Mouse (Mus musculus) limb, embryonic 15.5 days (tissue): ENCODE results near the gene Gm28729. TPM values are rescaled to one million over a fixed set of nuclear protein-coding genes. Genes with fewer than 3 reads are reported as not detected.
"Not testable (repeated sequence)": the region's sequence is repeated elsewhere in the genome, so short reads cannot be mapped to it uniquely, and the experiment has no call there.

ENCODE experiments used
- ATAC-seq: fragments of 200-750 bp; cut with Nextera tagmentation; 2 replicates; pipeline ENCODE4 v1.8.0; 2017; ENCODE audit warnings: low read depth, moderate TSS enrichment; ENCODE audit not compliant: insufficient number of reproducible peaks, low FRiP score, low TSS enrichment
- H3K27ac ChIP-seq: fragments of 300-500 bp; sonication (generic); 2 replicates; pipeline ENCODE4 v1.5.1; 2015; ENCODE audit warnings: moderate library complexity, mild to moderate bottlenecking, inconsistent platforms
- H3K27me3 ChIP-seq: fragments of 300-500 bp; sonication (generic); 2 replicates; pipeline ENCODE4 v1.6.1; 2015; ENCODE audit warnings: inconsistent platforms
- H3K36me3 ChIP-seq: fragments of 300-500 bp; sonication (generic); 2 replicates; pipeline ENCODE4 v1.6.1; 2015; ENCODE audit warnings: inconsistent platforms
- H3K4me1 ChIP-seq: fragments of 300-500 bp; sonication (generic); 2 replicates; pipeline ENCODE4 v1.6.1; 2015; ENCODE audit warnings: inconsistent platforms
- H3K4me2 ChIP-seq: fragments of 300-500 bp; sonication (generic); 2 replicates; pipeline ENCODE4 v1.6.1; 2015; ENCODE audit warnings: mild to moderate bottlenecking, inconsistent platforms
- H3K4me3 ChIP-seq: fragments of 300-500 bp; sonication (generic); 2 replicates; pipeline ENCODE4 v1.5.1; 2015; ENCODE audit warnings: mild to moderate bottlenecking, inconsistent platforms
- H3K9ac ChIP-seq: fragments of 300-500 bp; sonication (generic); 2 replicates; pipeline ENCODE4 v1.6.1; 2015; ENCODE audit warnings: inconsistent platforms
- H3K9me3 ChIP-seq: fragments of 300-500 bp; sonication (generic); 2 replicates; pipeline ENCODE4 v1.6.1; 2016; ENCODE audit warnings: inconsistent platforms
- WGBS: fragments of 180-500 bp; shearing (Covaris S2); methylation state at CpG from one replicate; pipeline ENCODE4 v1.1.7; 2015; 5-methylcytosine and 5-hydroxymethylcytosine counted together
- polyA plus RNA-seq: library from polyadenylated mRNA; unstranded; fragments of >200 nt; fragmentation: Nextera tagmentation; extraction: Ambion mirVana; gene quantifications from 2 replicates; pipeline ENCODE4 v1.2.1, GENCODE M21; 2015

Gm28729 gene
- polyA plus RNA-seq, 1 experiment from 2014 or later: 0.14 TPM

GRCm38 (mm10) chr9:96516806-96517205, 8.3 kb downstream of the Gm28729 start:
- Histone ChIP-seq H3K9ac (no peak overlapping the region), H3K9me3 (no peaks in the 10 kb centered on the region), H3K4me1 (no peaks in the 10 kb centered on the region), H3K4me2 (no peak overlapping the region), H3K27me3 (no peaks in the 10 kb centered on the region), H3K27ac (no peak overlapping the region), H3K36me3 (no peaks in the 10 kb centered on the region), H3K4me3 (no peak overlapping the region)
- ATAC-seq: no peak
- WGBS: 65% methylated on average over 3 of the region's 3 CpGs

GRCm38 (mm10) chr9:96515737-96516136, 9.3 kb downstream of the Gm28729 start:
- no peak overlapping the region for H3K4me3 ChIP-seq
- 88% methylated on average over 5 of the region's 5 CpGs for WGBS
- H3K36me3 ChIP-seq: no peaks in the 10 kb centered on the region
- no peaks in the 10 kb centered on the region for H3K9me3 ChIP-seq
- no peaks in the 10 kb centered on the region for H3K27me3 ChIP-seq
- H3K4me1 ChIP-seq: no peaks in the 10 kb centered on the region
- H3K4me2 ChIP-seq: no peak overlapping the region
- ATAC-seq: no peak
- no peak overlapping the region for H3K9ac ChIP-seq
- no peak overlapping the region for H3K27ac ChIP-seq

GRCm38 (mm10) chr9:96514278-96514677, 10.8 kb downstream of the Gm28729 start:
- H3K36me3 ChIP-seq: no peaks in the 10 kb centered on the region
- no peaks in the 10 kb centered on the region for H3K9me3 ChIP-seq

GRCm38 (mm10) chr9:96506011-96506498, 19.0 kb downstream of the Gm28729 start:
- Histone ChIP-seq H3K4me2 (peak overlapping the region; percentile 5; the same call in 1 of the 2 replicates), H3K27ac (peak overlapping the region; percentile 63), H3K4me1 (peaks cover 14% of the 10 kb centered on the region), H3K36me3 (no peaks in the 10 kb centered on the region), H3K27me3 (no peaks in the 10 kb centered on the region), H3K9ac (no peak overlapping the region), H3K4me3 (no peak overlapping the region), H3K9me3 (no peaks in the 10 kb centered on the region)
- ATAC-seq: peak; percentile 66; the same call in 1 of the 2 replicates
- WGBS: 24% methylated on average over 10 of the region's 10 CpGs

More at GRCm38 (mm10) chr9:96514278-96514677, 10.8 kb downstream of the Gm28729 start:
- no peaks in the 10 kb centered on the region for H3K27me3 ChIP-seq
- H3K4me1 ChIP-seq: no peaks in the 10 kb centered on the region
- 79% methylated on average over 5 of the region's 5 CpGs for WGBS
- H3K27ac ChIP-seq: no peak overlapping the region
- H3K9ac ChIP-seq: no peak overlapping the region
- no peak for ATAC-seq
- no peak overlapping the region for H3K4me3 ChIP-seq
- H3K4me2 ChIP-seq: no peak overlapping the region

- Histone ChIP-seq H3K27ac (0 out of 2 replicates have a peak overlapping the region, but pooled peaks have one; percentile 33), H3K4me1 (peaks cover 15% of the 10 kb centered on the region), H3K36me3 (no peaks in the 10 kb centered on the region), H3K9ac (no peak overlapping the region), H3K27me3 (no peaks in the 10 kb centered on the region), H3K4me3 (no peak overlapping the region), H3K4me2 (no peak overlapping the region), H3K9me3 (no peaks in the 10 kb centered on the region)
- 82% methylated on average over 4 of the region's 4 CpGs for WGBS
- no peak for ATAC-seq
Measured at GRCm38 (mm10) chr9:96505156-96505555, 19.9 kb downstream of the Gm28729 start.

GRCm38 (mm10) chr9:96504116-96504895, 20.8 kb downstream of the Gm28729 start:
- Histone ChIP-seq H3K4me3 (no peak overlapping the region), H3K36me3 (no peaks in the 10 kb centered on the region), H3K9me3 (no peaks in the 10 kb centered on the region), H3K27me3 (no peaks in the 10 kb centered on the region), H3K4me1 (peaks cover 15% of the 10 kb centered on the region), H3K27ac (no peak overlapping the region), H3K9ac (no peak overlapping the region), H3K4me2 (no peak overlapping the region)
- ATAC-seq: no peak
- 62% methylated on average over 17 of the region's 17 CpGs for WGBS

- no peaks in the 10 kb centered on the region for H3K9me3 ChIP-seq
- WGBS: 75% methylated on average over 6 of the region's 6 CpGs
- H3K27me3 ChIP-seq: no peaks in the 10 kb centered on the region
- H3K36me3 ChIP-seq: no peaks in the 10 kb centered on the region
- H3K9ac ChIP-seq: no peak overlapping the region
- no peak for ATAC-seq
- H3K4me2 ChIP-seq: no peak overlapping the region
- no peak overlapping the region for H3K27ac ChIP-seq
- H3K4me3 ChIP-seq: no peak overlapping the region
- H3K4me1 ChIP-seq: peaks cover 15% of the 10 kb centered on the region
Measured at GRCm38 (mm10) chr9:96502856-96503610, 22.0 kb downstream of the Gm28729 start.

GRCm38 (mm10) chr9:96501217-96501616, 23.8 kb downstream of the Gm28729 start:
- Histone ChIP-seq H3K27me3 (no peaks in the 10 kb centered on the region), H3K9ac (no peak overlapping the region), H3K4me2 (no peak overlapping the region), H3K9me3 (no peaks in the 10 kb centered on the region), H3K27ac (no peak overlapping the region), H3K4me1 (peaks cover 14% of the 10 kb centered on the region), H3K4me3 (no peak overlapping the region), H3K36me3 (no peaks in the 10 kb centered on the region)
- WGBS: 46% methylated on average over 7 of the region's 7 CpGs
- ATAC-seq: no peak

GRCm38 (mm10) chr9:96493212-96493611, 31.9 kb downstream of the Gm28729 start:
- Histone ChIP-seq H3K9me3 (no peaks in the 10 kb centered on the region), H3K4me2 (no peak overlapping the region; the same call in 1 of the 2 replicates), H3K4me1 (peaks cover 4% of the 10 kb centered on the region), H3K36me3 (no peaks in the 10 kb centered on the region), H3K4me3 (no peak overlapping the region), H3K9ac (no peak overlapping the region), H3K27ac (no peak overlapping the region), H3K27me3 (no peaks in the 10 kb centered on the region)
- whole genome bisulfite sequencing: 11% methylated on average over 3 of the region's 3 CpGs
- ATAC-seq: no peak

GRCm38 (mm10) chr9:96491810-96492209, 33.3 kb downstream of the Gm28729 start:
- no peaks in the 10 kb centered on the region for H3K9me3 ChIP-seq
- H3K4me2 ChIP-seq: no peak overlapping the region
- no peak overlapping the region for H3K9ac ChIP-seq
- ATAC-seq: no peak
- H3K36me3 ChIP-seq: no peaks in the 10 kb centered on the region
- 42% methylated on average over 12 of the region's 12 CpGs for WGBS
- no peak overlapping the region for H3K4me3 ChIP-seq
- H3K27ac ChIP-seq: no peak overlapping the region
- no peaks in the 10 kb centered on the region for H3K27me3 ChIP-seq
- peaks cover 4% of the 10 kb centered on the region for H3K4me1 ChIP-seq

- H3K4me2 ChIP-seq, H3K4me1 ChIP-seq, H3K27me3 ChIP-seq, H3K9ac ChIP-seq, H3K27ac ChIP-seq, H3K36me3 ChIP-seq, ATAC-seq, H3K9me3 ChIP-seq, H3K4me3 ChIP-seq: not testable (repeated sequence)
- WGBS: 95% methylated on average over 5 of the region's 5 CpGs
Measured at GRCm38 (mm10) chr9:96487869-96488268, 37.2 kb downstream of the Gm28729 start.

- 54% methylated on average over 2 of the region's 2 CpGs for WGBS
- H3K4me2 ChIP-seq: no peak overlapping the region
- H3K4me3 ChIP-seq: no peak overlapping the region
- no peaks in the 10 kb centered on the region for H3K36me3 ChIP-seq
- H3K4me1 ChIP-seq: 0 out of 2 replicates have a peak, but pooled peaks cover under 1% of the 10 kb centered on the region
- no peaks in the 10 kb centered on the region for H3K27me3 ChIP-seq
- no peak overlapping the region for H3K27ac ChIP-seq
- no peak for ATAC-seq
- H3K9ac ChIP-seq: no peak overlapping the region
- H3K9me3 ChIP-seq: no peaks in the 10 kb centered on the region
Measured at GRCm38 (mm10) chr9:96483648-96484047, 41.4 kb downstream of the Gm28729 start.
